Mouse (Mus musculus): ENCODE results near the gene Cfap52.

GRCm38 (mm10) chr11:67920226-67920960, 45.1 kb downstream of the Cfap52 start:
- TF ChIP-seq CTCF (IDR thresholded peaks at IDR 0.05; ENCODE audit: low read depth), result no peak
- TF ChIP-seq EP300 (IDR thresholded peaks at IDR 0.05; ENCODE audit: low read depth), result no peak
